Mouse (Mus musculus) gastrocnemius, postnatal 10 days (tissue): Measurements from ENCODE around the gene Nat8l. TPM values are rescaled to one million over a fixed set of nuclear protein-coding genes. Genes with fewer than 3 reads are reported as not detected.

Source experiments
- DNase-seq: peaks from one replicate; pipeline ENCODE4 v3.0.0; 2021; ENCODE audit warnings: mixed read lengths
- total RNA-seq, 2 experiments: library from RNA; stranded (reverse); gene quantifications; 2 replicates each; pipeline ENCODE4 v1.2.3; 2021

Gene Nat8l
- total RNA-seq, 2 experiments from 2014 or later, result 0.35 to 1.3 TPM

GRCm38 (mm10) chr5:34002636-34003035, 6.9 kb downstream of the Nat8l start:
- no peak for DNase-seq

- no peak for DNase-seq
Measured at GRCm38 (mm10) chr5:34004618-34005017, 8.8 kb downstream of the Nat8l start.

DNA sequence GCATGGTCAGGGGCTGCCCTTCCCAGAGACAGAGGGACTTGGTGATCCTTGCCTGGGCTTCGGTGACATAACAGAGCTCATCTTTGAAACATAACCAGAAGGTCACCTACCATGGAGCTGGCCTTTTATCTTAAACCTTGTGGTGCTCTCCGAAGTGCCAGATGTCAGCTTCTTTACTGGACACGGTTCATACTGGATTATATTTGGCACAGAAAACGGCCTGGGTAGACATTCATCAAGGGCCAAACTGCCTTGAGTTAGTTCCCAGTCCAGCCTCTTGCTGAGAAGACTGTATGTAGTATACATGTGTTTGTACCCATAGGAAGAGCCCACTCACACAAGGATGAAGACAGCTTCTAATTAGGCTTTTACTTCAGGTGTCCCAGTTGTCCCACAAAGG, 11.0 kb downstream of the Nat8l start:
- no peak for DNase-seq

DNA sequence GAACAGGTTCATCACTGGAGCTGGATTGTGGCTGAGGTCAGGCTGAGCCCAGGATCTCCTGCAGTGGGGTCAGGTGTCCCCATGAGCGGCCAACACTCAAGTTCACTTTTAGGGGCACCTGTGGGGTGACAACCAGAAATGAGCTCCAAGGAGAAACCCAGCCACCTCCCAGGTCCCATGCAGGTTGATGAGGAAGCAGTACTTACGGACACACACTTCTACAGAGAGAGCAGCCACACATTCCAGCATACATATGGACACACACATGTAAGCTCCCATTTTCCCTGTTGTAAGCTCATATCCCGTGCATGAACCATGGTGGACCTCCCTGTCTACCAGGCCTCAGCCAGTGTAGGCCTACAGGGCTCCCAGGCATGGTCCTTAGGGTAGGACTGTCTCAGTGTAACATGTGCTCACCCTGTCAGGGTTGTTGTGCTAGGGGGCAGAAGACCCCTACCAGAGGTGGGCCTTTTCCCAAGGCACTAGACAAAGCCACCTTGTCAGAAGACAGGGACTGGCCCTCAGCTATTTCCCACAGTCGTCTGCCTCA, 11.7 kb downstream of the Nat8l start:
- DNase-seq, result no peak

GRCm38 (mm10) chr5:34014652-34015051, 18.9 kb downstream of the Nat8l start:
- DNase-seq, result no peak

- no peak for DNase-seq
Measured at GRCm38 (mm10) chr5:34018968-34019367, 23.2 kb downstream of the Nat8l start.

- DNase-seq, result no peak
Measured at GRCm38 (mm10) chr5:34030101-34030500, 34.3 kb downstream of the Nat8l start.

- no peak for DNase-seq
Measured at GRCm38 (mm10) chr5:34031022-34031421, 35.2 kb downstream of the Nat8l start.

- no peak for DNase-seq
Measured at GRCm38 (mm10) chr5:34032520-34032919, 36.7 kb downstream of the Nat8l start.

Other genes starting within 250 kb of the Nat8l start
- gene Letm1, start 213.2 kb upstream of the Nat8l start, total RNA-seq, result 10 to 100 TPM; 58.5 to 69.5 TPM
- 10 to 100 TPM; 29.4 to 41.1 TPM for gene Nsd2, start 175.3 kb upstream of the Nat8l start, total RNA-seq
- gene Nelfa, start 59.6 kb upstream of the Nat8l start, total RNA-seq, result 10 to 100 TPM; 10.5 to 14.5 TPM
- gene Gm1673, start 12.6 kb upstream of the Nat8l start, total RNA-seq, result 1 to 10 TPM; 2.5 to 3.2 TPM
- 1 to 10 TPM; 1.2 to 1.8 TPM for gene Poln, start 173.5 kb downstream of the Nat8l start, total RNA-seq
- 1 to 10 TPM; 5.0 to 5.8 TPM for gene Haus3, start 173.5 kb downstream of the Nat8l start, total RNA-seq
- 10 to 100 TPM; 57.0 to 58.8 TPM for gene Mxd4, start 191.7 kb downstream of the Nat8l start, total RNA-seq